Mouse (Mus musculus) CH12.LX (cell line): ENCODE measurements at regions not wholly inside any gene's neighbourhood (a gene's known extent, or its start where the extent isn't known, plus 50 kb on each side); places are given as distances from the start of the nearest gene placed in this dataset.

Source experiments
- DNase-seq: peaks from one replicate; pipeline ENCODE4 v3.0.0-alpha.2; 2013; ENCODE audit errors: extremely low read depth
- H3K27ac ChIP-seq: 2 replicates; pipeline ENCODE4 v1.5.1; 2012; ENCODE audit warnings: low read depth, mild to moderate bottlenecking, control low read depth, moderate library complexity; ENCODE audit not compliant: insufficient read depth
- H3K27me3 ChIP-seq: replicated peaks from 2 replicates; pipeline ENCODE3; 2012; ENCODE audit warnings: inconsistent platforms
- H3K36me3 ChIP-seq, 2 experiments: replicated peaks in 1 of 2; 2 replicates each; pipeline versions ENCODE3 to v1.6.1; 2012; ENCODE audit warnings: inconsistent platforms in 1 of 2, low read length in 1 of 2, mild to moderate bottlenecking in 1 of 2, mixed read lengths in 1 of 2, moderate library complexity in 1 of 2; ENCODE audit not compliant: control insufficient read depth in 1 of 2, insufficient read depth in 1 of 2
- H3K4me1 ChIP-seq, 2 experiments: 2 replicates each; pipeline ENCODE4 v1.6.1; 2012; ENCODE audit warnings: inconsistent platforms in 1 of 2, moderate library complexity in 1 of 2; ENCODE audit not compliant: insufficient read depth in 2 of 2, control insufficient read depth in 1 of 2
- H3K4me2 ChIP-seq: 2 replicates; pipeline ENCODE4 v1.6.1; 2012; ENCODE audit warnings: low read depth, mild to moderate bottlenecking, control low read depth; ENCODE audit not compliant: poor library complexity, insufficient read depth, severe bottlenecking
- H3K4me3 ChIP-seq, 3 experiments: fragments of 150-350 bp in 1 of 3; sonication (generic) in 1 of 3; replicated peaks in 1 of 3; 2 replicates each; pipeline versions ENCODE3 to v1.5.1; 2011 to 2012; ENCODE audit warnings: low read depth in 2 of 3, low read length in 2 of 3, mild to moderate bottlenecking in 2 of 3, moderate library complexity in 2 of 3, control low read depth in 1 of 3, improper control_type of control experiment in 1 of 3, inconsistent platforms in 1 of 3, mixed read lengths in 1 of 3; ENCODE audit not compliant: poor library complexity in 1 of 3
- H3K79me2 ChIP-seq: replicated peaks from 2 replicates; pipeline ENCODE4 v1.6.1; 2012; ENCODE audit warnings: mild to moderate bottlenecking, moderate library complexity; ENCODE audit not compliant: control insufficient read depth, poor library complexity, insufficient read depth, severe bottlenecking; ENCODE audit errors: extremely low read depth
- H3K9ac ChIP-seq: 2 replicates; pipeline ENCODE4 v1.6.1; 2012; ENCODE audit warnings: low read depth, mild to moderate bottlenecking, control low read depth, moderate library complexity; ENCODE audit not compliant: insufficient read depth
- H3K9me3 ChIP-seq: replicated peaks from 2 replicates; pipeline ENCODE3; 2012; ENCODE audit warnings: low read length, inconsistent platforms, mixed read lengths
- CHD2 ChIP-seq: IDR thresholded peaks from 2 replicates; pipeline ENCODE4 v1.6.1; 2011; ENCODE audit warnings: low read length, improper control_type of control experiment
- CTCF ChIP-seq, 2 experiments: IDR thresholded peaks in 1 of 2; conservative IDR thresholded peaks in 1 of 2; 2 replicates each; pipeline ENCODE4 v1.5.1; 2011 to 2012; ENCODE audit warnings: low read depth in 2 of 2, low read length in 2 of 2, improper control_type of control experiment in 1 of 2, inconsistent platforms in 1 of 2, mild to moderate bottlenecking in 1 of 2, moderate library complexity in 1 of 2
- E2F4 ChIP-seq: IDR thresholded peaks from 2 replicates; pipeline ENCODE4 v1.6.1; 2011; ENCODE audit warnings: low read depth, low read length, improper control_type of control experiment; ENCODE audit not compliant: insufficient replicate concordance
- ETS1 ChIP-seq: conservative IDR thresholded peaks from 2 replicates; pipeline ENCODE4 v1.6.1; 2012; ENCODE audit warnings: low read depth, mild to moderate bottlenecking, inconsistent platforms, low read length, improper control_type of control experiment, moderate library complexity
- HCFC1 ChIP-seq: IDR thresholded peaks from 2 replicates; pipeline ENCODE4 v1.6.1; 2012; ENCODE audit warnings: low read depth, mild to moderate bottlenecking, inconsistent platforms, low read length, improper control_type of control experiment
- MAX ChIP-seq: IDR thresholded peaks from 2 replicates; pipeline ENCODE4 v1.6.1; 2011; ENCODE audit warnings: low read length, improper control_type of control experiment
- MYC ChIP-seq: IDR thresholded peaks from 2 replicates; pipeline ENCODE4 v1.6.1; 2011; ENCODE audit warnings: low read depth, mild to moderate bottlenecking, improper control_type of control experiment, low read length
- NELFE ChIP-seq: IDR thresholded peaks from 2 replicates; pipeline ENCODE4 v1.6.1; 2011; ENCODE audit warnings: low read depth, low read length, improper control_type of control experiment
- POLR2AphosphoS2 ChIP-seq: IDR thresholded peaks from 2 replicates; pipeline ENCODE4 v1.6.1; 2011; ENCODE audit warnings: low read depth, low read length, improper control_type of control experiment
- RAD21 ChIP-seq: IDR thresholded peaks from 2 replicates; pipeline ENCODE4 v1.6.1; 2011; ENCODE audit warnings: low read depth, mild to moderate bottlenecking, low read length, improper control_type of control experiment, moderate library complexity
- RCOR1 ChIP-seq: conservative IDR thresholded peaks from 2 replicates; pipeline ENCODE4 v1.6.1; 2012; ENCODE audit warnings: low read depth, mild to moderate bottlenecking, inconsistent platforms, low read length, improper control_type of control experiment
- SIN3A ChIP-seq: IDR thresholded peaks from 2 replicates; pipeline ENCODE4 v1.6.1; 2012; ENCODE audit warnings: low read length, improper control_type of control experiment, inconsistent platforms
- SMC3 ChIP-seq: IDR thresholded peaks from 2 replicates; pipeline ENCODE4 v1.6.1; 2011; ENCODE audit warnings: low read depth, low read length, improper control_type of control experiment
- TCF12 ChIP-seq: IDR thresholded peaks from 2 replicates; pipeline ENCODE4 v1.6.1; 2014; ENCODE audit warnings: low read depth, mild to moderate bottlenecking, inconsistent platforms, low read length, improper control_type of control experiment
- ZNF384 ChIP-seq: IDR thresholded peaks from 2 replicates; pipeline ENCODE4 v1.6.1; 2012; ENCODE audit warnings: low read depth, low read length, improper control_type of control experiment, inconsistent platforms
- dilution Hi-C: fragments of 300-500 bp; cut with MboI; formaldehyde crosslinking; loops from 2 replicates; pipeline ENCODE4 v1.14.3; 2020; ENCODE audit warnings: low sequenced_read_pairs; ENCODE audit not compliant: extremely low pct_unique_long_range_greater_than_20kb, extremely low pct_ligation_motif_present
- in situ Hi-C: fragments of 300-500 bp; cut with MboI; formaldehyde crosslinking; loops from 3 replicates; pipeline ENCODE4 v1.14.3; 2019; ENCODE audit warnings: low sequenced_read_pairs, low pct_ligation_motif_present, low pct_unique_long_range_greater_than_20kb, mixed read lengths

- H3K27ac ChIP-seq: no peak overlapping the region
- no peak overlapping the region for H3K4me2 ChIP-seq
- no peaks in the 10 kb centered on the region for H3K27me3 ChIP-seq
- H3K4me3 ChIP-seq: no peak overlapping the region
- dilution Hi-C loops: no loop called here
- DNase-seq: no peak
- no peaks in the 10 kb centered on the region for H3K9me3 ChIP-seq
- in situ Hi-C loops: no loop called here
- peaks cover 2 to 8% of the 10 kb centered on the region in 2 experiments; a peak in 2 of 4 replicates for H3K4me1 ChIP-seq
- H3K9ac ChIP-seq: no peak overlapping the region
- TF ChIP-seq ZNF384 (no peak), ETS1 (no peak), POLR2AphosphoS2 (no peak), RAD21 (no peak), SMC3 (no peak), HCFC1 (no peak), NELFE (no peak), TCF12 (no peak), E2F4 (no peak), RCOR1 (no peak)
- no peaks in the 10 kb centered on the region for H3K79me2 ChIP-seq
- H3K36me3 ChIP-seq: no peaks in the 10 kb centered on the region
Measured at GRCm38 (mm10) chr3:38341666-38342065, 143.0 kb downstream of the Ankrd50 start.

- H3K4me1 ChIP-seq: no peaks in the 10 kb centered on the region
- no peaks in the 10 kb centered on the region for H3K27me3 ChIP-seq
- no peak overlapping the region for H3K4me3 ChIP-seq
- TF ChIP-seq E2F4: no peak
- dilution Hi-C loops: no loop called here
- in situ Hi-C loops: no loop called here
- no peaks in the 10 kb centered on the region for H3K79me2 ChIP-seq
- no peak overlapping the region for H3K9ac ChIP-seq
- no peaks in the 10 kb centered on the region for H3K36me3 ChIP-seq
- H3K4me2 ChIP-seq: no peak overlapping the region
- no peak overlapping the region for H3K27ac ChIP-seq
- DNase-seq: no peak
- H3K9me3 ChIP-seq: no peaks in the 10 kb centered on the region
Measured at GRCm38 (mm10) chr3:38333321-38333910, 151.2 kb downstream of the Ankrd50 start.

GRCm38 (mm10) chr3:38331169-38331568 lies 153.5 kb downstream of the Ankrd50 start:
- no peak for DNase-seq
- in situ Hi-C loops (no loop called here), dilution Hi-C loops (no loop called here)
- Histone ChIP-seq H3K9me3 (no peaks in the 10 kb centered on the region), H3K27me3 (no peaks in the 10 kb centered on the region), H3K79me2 (no peaks in the 10 kb centered on the region), H3K4me3 (no peak overlapping the region), H3K36me3 (no peaks in the 10 kb centered on the region), H3K4me1 (0 out of 4 replicates have a peak, but pooled peaks cover 0 to 2% of the 10 kb centered on the region in 2 experiments), H3K27ac (no peak overlapping the region), H3K4me2 (no peak overlapping the region), H3K9ac (no peak overlapping the region)
- TF ChIP-seq MYC: no peak
- no peak for TF ChIP-seq MAX
- no peak for TF ChIP-seq ETS1
- no peak for TF ChIP-seq CHD2
- no peak for TF ChIP-seq CTCF (conservative IDR thresholded peaks at IDR 0.05 in 1 of 2, IDR thresholded peaks at IDR 0.05 in 1 of 2; ENCODE audit: low read depth in 2 of 2, low read length in 2 of 2)
- TF ChIP-seq SIN3A: no peak
